Mouse (Mus musculus) Patski (cell line): ENCODE measurements around the gene Pi4k2a. TPM values are rescaled to one million over a fixed set of nuclear protein-coding genes. Genes with fewer than 3 reads are reported as not detected.

Experiments
- ATAC-seq: fragments of 100-300 bp; one replicate; pipeline ENCODE4 v1.8.0; 2021
- CTCF ChIA-PET: fragments of 350-600 bp; sonication (Branson Sonifier 250); formaldehyde crosslinking; loops from one replicate; lab custom pipeline; 2022; ENCODE audit warnings: inconsistent platforms; lab: Charles Lee
- POLR2A ChIA-PET: fragments of 350-600 bp; sonication (Branson Sonifier 250); formaldehyde crosslinking; loops from one replicate; lab custom pipeline; 2022; ENCODE audit warnings: antibody characterized with exemption, inconsistent platforms; lab: Charles Lee
- DNase-seq: peaks from one replicate; pipeline ENCODE4 v3.0.0-alpha.2; 2011; ENCODE audit warnings: low read depth, low spot score
- H3K27me3 ChIP-seq: fragments of 371-371 bp; one replicate; pipeline ENCODE4 v1.5.1; 2021
- CTCF ChIP-seq: fragments of 100-300 bp; IDR thresholded peaks from one replicate; pipeline ENCODE4 v1.5.1; 2021
- in situ Hi-C: fragments of 300-500 bp; cut with MboI; formaldehyde crosslinking; loops from 3 replicates; pipeline ENCODE4 v1.11.1; 2018; ENCODE audit warnings: low pct_unique_long_range_greater_than_20kb, mixed read lengths
- polyA plus RNA-seq: library from polyadenylated mRNA; unstranded; gene quantifications from one replicate; pipeline ENCODE4 v1.2.3, GENCODE M21; 2021

Gene Pi4k2a
- polyA plus RNA-seq, 1 experiment from 2014 or later: 47.6 TPM

DNA sequence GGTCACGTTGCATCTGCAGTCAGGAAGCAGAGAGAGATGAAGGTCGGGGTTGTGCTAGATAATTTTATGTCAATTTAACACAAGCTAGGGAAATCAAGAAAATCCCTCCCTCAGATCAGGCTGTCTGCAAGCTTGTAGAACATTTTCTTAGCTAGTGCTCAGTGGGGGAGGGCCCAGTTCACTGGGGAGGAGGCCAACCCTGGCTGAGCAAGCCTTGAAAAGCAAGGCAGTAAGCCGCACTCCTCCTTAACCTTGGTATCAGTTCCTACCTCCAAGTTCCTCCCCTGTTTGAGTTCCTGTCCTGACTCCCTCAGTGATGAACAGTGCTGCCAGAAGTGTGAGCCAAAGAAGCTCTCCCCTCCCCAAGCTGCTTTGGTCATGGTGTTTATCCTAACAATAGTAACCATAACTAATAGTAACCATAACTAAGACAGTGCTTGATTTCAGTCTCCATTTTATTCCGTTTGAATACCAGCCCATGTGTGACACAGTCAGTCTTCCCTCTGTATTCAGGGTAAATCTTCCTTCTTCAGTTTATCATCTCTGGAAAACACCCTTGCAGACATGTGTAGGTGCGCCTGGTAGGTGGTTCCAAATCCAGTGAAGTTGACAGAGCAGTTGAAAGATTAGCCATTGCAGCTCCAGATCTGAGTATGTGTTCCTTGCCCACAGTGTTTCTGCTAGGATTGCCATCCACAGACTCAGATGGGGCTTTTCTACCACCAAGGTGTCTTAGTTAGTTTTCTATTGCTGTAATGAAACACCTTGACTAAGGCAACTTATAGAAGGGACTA lies 49.7 kb downstream of the Pi4k2a start:
- ATAC-seq (no peak), DNase-seq (no peak)
- TF ChIP-seq CTCF: no peak
- ChIA-PET POLR2A (interaction anchor here (1.0 kb wide), 1 partner anchor 10 kb away, joined by 3 read pairs; no protein-coding TSS in a partner anchor), CTCF (interaction anchor here (1.5 to 8.1 kb wide), 3 partner anchors 8 to 26 kb away, joined by 3 to 49 read pairs (median 3); partner anchors contain the start of gene Avpi1)
- in situ Hi-C loops: no loop called here
- H3K27me3 ChIP-seq: no peaks in the 10 kb centered on the region

DNA sequence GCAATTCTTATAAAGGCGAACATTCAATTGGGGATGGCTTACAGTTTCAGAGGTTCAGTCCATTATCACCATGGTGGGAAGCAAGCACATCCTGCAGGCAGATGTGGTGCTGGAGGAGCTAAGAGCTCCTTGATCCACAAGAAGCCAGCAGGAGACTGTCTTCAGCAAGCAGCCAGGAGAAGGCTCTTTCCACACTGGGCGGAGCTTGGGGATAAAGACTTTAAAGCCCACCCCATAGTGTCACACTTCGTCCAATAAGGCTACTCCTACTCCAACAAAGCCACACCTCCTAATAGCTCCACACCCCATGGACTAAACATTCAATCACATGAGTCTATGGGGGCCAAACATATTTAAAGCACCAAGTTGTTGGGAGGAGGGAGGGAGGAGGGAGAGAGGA lies 51.7 kb downstream of the Pi4k2a start:
- POLR2A ChIA-PET: no interaction called here
- in situ Hi-C loops: no loop called here

GRCm38 (mm10) chr19:42142757-42143156 lies 52.5 kb downstream of the Pi4k2a start:
- DNase-seq (no peak), ATAC-seq (no peak)
- CTCF ChIA-PET: interaction anchor here (0.6 to 8.1 kb wide), 4 partner anchors 9 to 49 kb away, joined by 5 to 49 read pairs (median 21); partner anchors contain the start of gene Avpi1
- in situ Hi-C loops: no loop called here
- TF ChIP-seq CTCF: no peak
- POLR2A ChIA-PET: no interaction called here
- H3K27me3 ChIP-seq: no peaks in the 10 kb centered on the region

More for the DNA sequence above, 51.7 kb downstream of the Pi4k2a start:
- CTCF ChIA-PET: interaction anchor here (0.6 to 8.1 kb wide), 4 partner anchors 10 to 50 kb away, joined by 5 to 49 read pairs (median 21); partner anchors contain the start of gene Avpi1
- no peak for DNase-seq
- no peak for ATAC-seq
- no peaks in the 10 kb centered on the region for H3K27me3 ChIP-seq
- no peak for TF ChIP-seq CTCF

- in situ Hi-C loops: no loop called here
- CTCF ChIA-PET: interaction anchor here (1.0 to 8.1 kb wide), 10 partner anchors 9 to 127 kb away, joined by 3 to 49 read pairs (median 7); partner anchors contain the start of genes Ankrd2, Avpi1 and Pi4k2a
These were observed 53.8 kb downstream of the Pi4k2a start for GRCm38 (mm10) chr19:42144067-42144466.

DNA sequence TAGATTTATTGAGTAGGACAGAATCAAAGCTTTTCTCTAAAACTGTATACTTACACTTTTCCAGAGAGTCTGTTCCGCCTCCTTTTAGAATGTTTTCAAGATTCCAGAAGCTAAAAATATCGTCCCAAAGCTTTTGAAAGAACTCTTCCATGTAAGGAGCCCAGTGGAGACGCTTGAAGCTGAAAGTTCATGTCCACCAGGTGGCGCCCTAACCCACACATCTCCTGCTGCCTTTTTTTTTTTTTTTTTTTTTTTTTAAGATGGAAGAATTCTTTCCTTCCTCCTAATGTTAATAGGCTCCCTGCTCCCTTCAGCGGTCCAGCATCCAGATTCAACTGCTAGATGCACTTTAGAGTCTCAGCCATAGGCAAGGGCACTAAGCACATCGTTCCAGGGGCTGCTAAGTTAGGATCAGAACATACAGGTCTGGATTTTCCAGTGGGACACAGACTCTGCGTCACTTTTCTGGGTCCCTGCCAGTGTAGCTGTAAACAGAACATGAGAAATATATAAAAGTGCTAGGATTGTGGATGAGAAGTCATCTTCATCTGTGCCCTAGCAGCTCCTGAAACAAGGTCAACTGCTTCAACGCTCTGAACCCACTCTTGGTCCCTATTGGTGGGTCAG lies 54.4 kb downstream of the Pi4k2a start:
- CTCF ChIA-PET: interaction anchor here (1.0 to 8.1 kb wide), 11 partner anchors 9 to 126 kb away, joined by 3 to 49 read pairs (median 6); partner anchors contain the start of genes Ankrd2, Avpi1 and Pi4k2a
- no peaks in the 10 kb centered on the region for H3K27me3 ChIP-seq
- DNase-seq: no peak
- TF ChIP-seq CTCF: peak; percentile 75
- in situ Hi-C loops: loop anchor here (5.0 kb wide), 1 partner anchor 102 kb away; no protein-coding TSS in a partner anchor
- POLR2A ChIA-PET: interaction anchor here (0.6 to 1.0 kb wide), 5 partner anchors 16 to 389 kb away, joined by 3 to 7 read pairs (median 4); partner anchors contain the start of gene Avpi1
- ATAC-seq: no peak

More at GRCm38 (mm10) chr19:42144067-42144466, 53.8 kb downstream of the Pi4k2a start:
- no peak for TF ChIP-seq CTCF
- H3K27me3 ChIP-seq: no peaks in the 10 kb centered on the region
- POLR2A ChIA-PET: interaction anchor here (0.6 to 1.0 kb wide), 3 partner anchors 15 to 390 kb away, joined by 3 to 7 read pairs (median 4); partner anchors contain the start of gene Avpi1
- DNase-seq (no peak), ATAC-seq (no peak)

GRCm38 (mm10) chr19:42145210-42145609 lies 54.9 kb downstream of the Pi4k2a start:
- TF ChIP-seq CTCF: no peak
- ATAC-seq (no peak), DNase-seq (no peak)
- in situ Hi-C loops: loop anchor here (5.0 kb wide), 1 partner anchor 103 kb away; no protein-coding TSS in a partner anchor
- ChIA-PET CTCF (interaction anchor here (0.8 to 8.1 kb wide), 9 partner anchors 8 to 110 kb away, joined by 3 to 49 read pairs (median 8); partner anchors contain the start of genes Ankrd2, Avpi1 and Pi4k2a), POLR2A (interaction anchor here (0.9 to 1.0 kb wide), 3 partner anchors 16 to 30 kb away, joined by 3 to 6 read pairs (median 4); partner anchors contain the start of gene Avpi1)
- H3K27me3 ChIP-seq: no peaks in the 10 kb centered on the region

DNA sequence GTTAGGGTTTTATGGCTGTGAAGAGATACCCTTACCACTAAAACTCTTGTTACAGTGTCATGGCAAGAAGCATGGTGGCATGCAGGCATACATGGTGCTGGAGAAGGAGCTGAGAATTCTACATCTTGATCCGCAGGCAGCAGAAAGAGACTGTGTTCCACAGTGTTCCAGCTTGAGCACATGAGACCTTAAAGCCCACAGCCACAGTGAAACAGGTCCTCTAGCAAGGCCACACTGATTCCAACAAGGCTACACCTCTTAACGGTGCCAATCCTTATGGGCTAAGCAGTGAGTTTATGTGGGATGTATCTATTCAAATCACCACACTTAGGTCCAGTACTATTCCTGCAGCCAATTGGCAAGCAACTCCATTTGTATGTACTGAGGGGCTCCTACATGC lies 55.5 kb downstream of the Pi4k2a start:
- no peaks in the 10 kb centered on the region for H3K27me3 ChIP-seq
- ATAC-seq (no peak), DNase-seq (no peak)
- TF ChIP-seq CTCF: no peak
- in situ Hi-C loops: loop anchor here (5.0 kb wide), 1 partner anchor 103 kb away; no protein-coding TSS in a partner anchor
- CTCF ChIA-PET: interaction anchor here (0.8 to 8.1 kb wide), 6 partner anchors 8 to 110 kb away, joined by 3 to 49 read pairs (median 13); partner anchors contain the start of genes Ankrd2, Avpi1 and Pi4k2a
- POLR2A ChIA-PET: no interaction called here

- ATAC-seq: no peak
- DNase-seq: no peak
- in situ Hi-C loops: loop anchor here (5.0 kb wide), 1 partner anchor 104 kb away; no protein-coding TSS in a partner anchor
- ChIA-PET POLR2A (no interaction called here), CTCF (interaction anchor here (1.4 to 8.1 kb wide), 5 partner anchors 17 to 111 kb away, joined by 3 to 49 read pairs (median 16); partner anchors contain the start of genes Ankrd2 and Avpi1)
- no peak for TF ChIP-seq CTCF
- no peaks in the 10 kb centered on the region for H3K27me3 ChIP-seq
These were observed 56.2 kb downstream of the Pi4k2a start for GRCm38 (mm10) chr19:42146276-42147010.
